Mouse (Mus musculus) CH12F3 (cell line): ENCODE results near the gene Iqcj.
"Not testable (repeated sequence)": the region's sequence is repeated elsewhere in the genome, so short reads cannot be mapped to it uniquely, and the experiment has no call there.

ENCODE experiments used
- in situ Hi-C: fragments of 300-500 bp; cut with MboI; formaldehyde crosslinking; loops from 2 replicates; pipeline ENCODE4 v1.14.3; 2020; ENCODE audit warnings: low sequenced_read_pairs

Gene Iqcj

GRCm38 (mm10) chr3:68064731-68065130 is 172.7 kb downstream of the Iqcj start, which contains the start of gene Schip1:
Gene Schip1, plus strand, starts transcription at chr3:68064802.
- in situ Hi-C loops = loop anchor here (25.0 kb wide), 1 partner anchor 473 kb away; no protein-coding TSS in a partner anchor

DNA sequence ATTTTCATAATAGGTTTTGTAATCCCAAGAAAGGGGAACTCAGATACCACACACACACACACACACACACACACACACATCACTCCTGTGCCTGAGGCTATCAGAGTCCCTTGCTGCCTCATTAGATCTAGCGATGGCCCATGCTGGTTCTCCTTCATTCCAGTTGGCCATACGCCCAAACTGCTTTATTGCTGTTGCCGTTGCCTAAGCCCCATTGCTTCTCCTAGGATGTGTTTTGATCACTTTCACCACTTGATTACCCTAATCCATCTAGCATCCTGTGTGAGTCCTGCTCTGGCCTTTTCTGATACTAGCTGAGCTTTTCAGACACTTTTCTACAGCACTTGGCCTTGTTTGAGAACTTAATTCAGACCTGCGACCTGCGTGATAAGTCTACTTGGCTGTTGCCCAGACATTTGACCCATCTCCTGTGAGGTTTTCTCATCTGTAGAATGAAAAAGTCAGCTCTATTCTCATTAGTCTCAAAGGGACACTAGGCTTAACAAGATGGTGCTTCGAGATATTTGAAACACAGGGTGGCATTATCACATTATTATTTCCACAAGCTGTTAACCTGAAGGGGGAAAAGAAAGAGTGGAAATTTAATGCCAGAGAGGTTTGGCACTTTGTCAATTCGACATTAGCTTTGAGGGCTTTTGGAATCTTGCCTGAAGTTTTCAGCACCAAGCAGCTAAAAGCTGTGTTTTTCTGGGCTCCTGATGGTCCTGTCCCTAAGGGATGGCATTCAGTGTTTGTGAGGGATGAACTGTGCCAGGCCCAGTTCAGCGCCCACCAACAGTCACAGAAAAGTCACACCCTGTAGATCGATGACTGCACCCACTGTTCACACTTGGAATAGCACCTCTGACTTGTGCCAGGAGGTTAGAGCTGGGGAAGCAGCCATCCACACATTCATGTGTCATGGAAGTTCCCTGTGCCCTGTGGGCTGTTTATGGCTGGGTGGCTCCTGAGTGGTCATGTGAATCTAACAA is 179.7 kb downstream of the Iqcj start:
- in situ Hi-C loops = loop anchor here (25.0 kb wide), 1 partner anchor 466 kb away; no protein-coding TSS in a partner anchor

- in situ Hi-C loops = no loop called here
Observed at GRCm38 (mm10) chr3:68077406-68077805, 185.4 kb downstream of the Iqcj start.

DNA sequence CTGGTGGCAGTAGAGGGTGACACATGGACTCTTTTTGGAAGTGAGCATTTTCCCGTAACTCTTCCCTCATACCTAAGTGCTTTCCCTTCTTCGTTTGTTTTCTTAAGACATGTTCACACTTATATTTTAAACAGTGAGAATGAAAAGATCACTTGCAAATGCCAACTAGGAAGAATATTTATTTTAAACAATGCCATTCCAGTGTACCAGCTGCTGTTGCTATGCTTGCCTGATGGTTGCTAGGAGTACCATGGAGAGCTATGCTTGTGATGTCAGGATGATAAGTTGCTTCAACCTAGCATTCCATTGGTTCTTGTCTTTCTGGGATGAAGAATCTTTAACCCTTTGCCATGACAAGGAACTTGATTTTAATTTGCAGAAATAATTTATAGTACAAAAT is 193.0 kb downstream of the Iqcj start:
- in situ Hi-C loops = no loop called here

GRCm38 (mm10) chr3:68092108-68092507 is 200.1 kb downstream of the Iqcj start:
- in situ Hi-C loops = no loop called here

- in situ Hi-C loops = no loop called here
Observed at GRCm38 (mm10) chr3:68096724-68097431, 204.9 kb downstream of the Iqcj start.

GRCm38 (mm10) chr3:68099561-68099960 is 207.5 kb downstream of the Iqcj start:
- in situ Hi-C loops = not testable (repeated sequence)

- in situ Hi-C loops = no loop called here
Observed at GRCm38 (mm10) chr3:68101343-68101742, 209.3 kb downstream of the Iqcj start.

GRCm38 (mm10) chr3:68105081-68105685 is 213.2 kb downstream of the Iqcj start:
- in situ Hi-C loops = no loop called here
